Mouse (Mus musculus) thymus, adult 2 months (tissue): ENCODE results near the gene Nckap5. TPM values are rescaled to one million over a fixed set of nuclear protein-coding genes. Genes with fewer than 3 reads are reported as not detected.

Experiments used
- DNase-seq: peaks from one replicate; pipeline ENCODE4 v3.0.0; 2021
- H3K27ac ChIP-seq: fragments of 200-500 bp; 2 replicates; pipeline ENCODE4 v1.5.1; 2012; ENCODE audit warnings: low read length, control low read depth; ENCODE audit not compliant: control insufficient read depth, insufficient read depth
- H3K27me3 ChIP-seq: fragments of 200-500 bp; 2 replicates; pipeline ENCODE4 v1.6.1; 2012; ENCODE audit warnings: mild to moderate bottlenecking, low read length, moderate library complexity, mixed read lengths; ENCODE audit not compliant: control insufficient read depth, insufficient read depth
- H3K36me3 ChIP-seq: fragments of 200-500 bp; 2 replicates; pipeline ENCODE4 v1.6.1; 2012; ENCODE audit warnings: mild to moderate bottlenecking, low read length, moderate library complexity; ENCODE audit not compliant: control insufficient read depth, insufficient read depth
- H3K4me1 ChIP-seq: fragments of 200-500 bp; replicated peaks from 2 replicates; pipeline ENCODE4 v1.6.1; 2012; ENCODE audit warnings: low read length; ENCODE audit not compliant: control insufficient read depth, insufficient read depth
- H3K4me3 ChIP-seq: fragments of 200-500 bp; 2 replicates; pipeline ENCODE4 v1.5.1; 2012; ENCODE audit warnings: mild to moderate bottlenecking, low read length, control low read depth, moderate library complexity; ENCODE audit not compliant: control insufficient read depth, insufficient read depth
- CTCF ChIP-seq: fragments of 200-500 bp; IDR thresholded peaks from 2 replicates; pipeline ENCODE4 v1.5.1; 2012; ENCODE audit warnings: mild to moderate bottlenecking, control low read depth, low read length, moderate library complexity, borderline replicate concordance; ENCODE audit not compliant: control insufficient read depth, poor library complexity, insufficient read depth; ENCODE audit errors: extremely low read depth
- POLR2A ChIP-seq: fragments of 200-500 bp; IDR thresholded peaks from 2 replicates; pipeline ENCODE4 v1.6.1; 2012; ENCODE audit warnings: mild to moderate bottlenecking, low read length, control low read depth, moderate library complexity; ENCODE audit not compliant: control insufficient read depth, poor library complexity, insufficient read depth; ENCODE audit errors: extremely low read depth
- WGBS: fragments of 180-500 bp; shearing (Covaris S2); methylation state at CpG from one replicate; pipeline ENCODE4 v1.1.7; 2018; 5-methylcytosine and 5-hydroxymethylcytosine counted together
- polyA plus RNA-seq: library from polyadenylated mRNA; depleted of rRNA; stranded (reverse); fragments of >200 nt; gene quantifications from 2 replicates; pipeline ENCODE4 v1.2.3, GENCODE M21; 2012

Nckap5 gene
- polyA plus RNA-seq, 1 experiment, result 0.50 TPM

DNA sequence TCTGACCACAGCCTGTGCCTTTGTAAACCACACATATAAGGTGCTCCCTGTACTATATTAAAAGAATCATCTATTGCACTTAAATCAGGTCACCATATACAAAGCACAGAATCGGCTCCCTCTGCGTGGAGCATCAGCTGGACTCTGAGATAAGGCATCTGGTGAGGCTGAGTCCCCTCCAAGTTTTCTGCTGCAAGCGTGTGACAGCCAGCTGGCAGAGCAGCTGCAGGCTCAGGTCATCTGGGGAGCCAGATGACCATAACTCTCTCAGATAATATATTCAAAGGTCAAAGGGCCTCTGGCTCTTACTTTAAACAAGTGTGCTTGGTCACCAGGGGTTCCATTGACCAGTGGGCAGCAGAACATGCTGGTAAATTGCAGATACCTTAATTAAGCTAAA is 233.2 kb downstream of the Nckap5 start:
- no peak overlapping the region for H3K4me3 ChIP-seq

DNA sequence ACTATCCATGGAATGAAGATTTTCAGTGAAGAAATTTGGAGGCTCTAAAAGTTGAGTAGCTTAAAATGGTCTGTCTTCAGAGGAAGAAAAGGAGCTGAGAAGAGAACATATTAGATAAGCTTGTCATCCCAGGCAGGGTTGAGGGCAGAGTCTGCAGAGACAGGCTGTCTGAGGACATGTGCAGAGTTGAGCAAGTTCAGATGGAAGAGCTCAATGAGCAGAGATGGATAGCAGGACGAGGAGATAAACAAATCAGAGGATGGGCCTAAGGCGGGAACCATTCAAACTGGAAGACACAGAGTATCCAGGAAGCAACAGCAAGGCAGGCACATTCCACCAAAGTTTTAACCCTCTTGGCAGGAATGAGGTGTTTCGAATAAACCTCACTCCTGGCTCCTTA is 235.8 kb downstream of the Nckap5 start:
- Histone ChIP-seq H3K36me3 (no peaks in the 10 kb centered on the region), H3K4me3 (no peak overlapping the region), H3K27ac (no peak overlapping the region), H3K4me1 (0 out of 2 replicates have a peak, but pooled peaks cover 2% of the 10 kb centered on the region), H3K27me3 (no peaks in the 10 kb centered on the region)
- 93% methylated on average over 3 of the region's 3 CpGs for WGBS
- TF ChIP-seq POLR2A (no peak), CTCF (no peak)
- DNase-seq, result no peak

More for the DNA sequence above, 233.2 kb downstream of the Nckap5 start:
- Histone ChIP-seq H3K27ac (no peak overlapping the region), H3K4me1 (no peaks in the 10 kb centered on the region), H3K27me3 (no peaks in the 10 kb centered on the region), H3K36me3 (no peaks in the 10 kb centered on the region)
- TF ChIP-seq CTCF (no peak), POLR2A (no peak)
- 77% methylated on average over 3 of the region's 3 CpGs for WGBS
- DNase-seq, result no peak

DNA sequence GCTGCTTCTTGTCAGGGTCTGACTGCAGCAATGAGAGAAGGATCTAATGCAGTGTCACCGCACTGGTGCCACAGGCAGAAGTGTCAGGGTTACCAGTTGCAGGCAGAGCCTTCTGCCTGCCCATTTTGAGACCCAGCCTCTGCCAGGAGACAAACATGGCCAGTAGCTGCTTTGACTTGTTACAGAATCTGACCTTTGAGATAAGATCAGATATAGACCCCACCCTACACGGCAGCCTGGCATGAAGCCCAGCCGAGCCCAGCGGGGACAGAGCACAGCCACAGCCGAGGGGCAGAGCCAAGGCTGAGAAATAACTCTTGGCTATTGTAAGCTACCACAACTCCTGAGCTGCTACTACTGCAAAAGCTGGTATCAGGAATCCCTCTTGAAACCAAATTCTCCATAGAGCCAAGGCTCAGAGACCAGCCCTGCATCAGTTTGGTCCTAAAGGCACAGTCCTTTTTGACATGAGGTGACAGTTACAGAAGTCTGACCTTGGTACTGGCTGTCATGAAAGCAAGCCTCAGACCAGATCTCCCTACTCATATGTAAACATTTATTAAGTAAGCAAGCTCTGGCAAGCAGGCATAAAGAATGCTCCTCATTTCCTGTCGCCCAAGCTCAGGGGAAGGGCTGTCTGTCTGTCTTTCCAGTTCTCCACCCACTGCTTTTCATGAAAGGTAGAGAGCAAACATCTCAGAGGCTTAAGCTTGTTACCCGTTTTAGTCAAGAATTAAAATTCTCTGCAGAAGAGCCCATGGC is 237.4 kb downstream of the Nckap5 start:
- TF ChIP-seq CTCF, result no peak
- TF ChIP-seq POLR2A, result no peak
- 72% methylated on average over 7 of the region's 7 CpGs for WGBS
- Histone ChIP-seq H3K27me3 (no peaks in the 10 kb centered on the region), H3K36me3 (no peaks in the 10 kb centered on the region), H3K4me3 (no peak overlapping the region), H3K4me1 (0 out of 2 replicates have a peak, but pooled peaks cover 2% of the 10 kb centered on the region), H3K27ac (no peak overlapping the region)
- no peak for DNase-seq

DNA sequence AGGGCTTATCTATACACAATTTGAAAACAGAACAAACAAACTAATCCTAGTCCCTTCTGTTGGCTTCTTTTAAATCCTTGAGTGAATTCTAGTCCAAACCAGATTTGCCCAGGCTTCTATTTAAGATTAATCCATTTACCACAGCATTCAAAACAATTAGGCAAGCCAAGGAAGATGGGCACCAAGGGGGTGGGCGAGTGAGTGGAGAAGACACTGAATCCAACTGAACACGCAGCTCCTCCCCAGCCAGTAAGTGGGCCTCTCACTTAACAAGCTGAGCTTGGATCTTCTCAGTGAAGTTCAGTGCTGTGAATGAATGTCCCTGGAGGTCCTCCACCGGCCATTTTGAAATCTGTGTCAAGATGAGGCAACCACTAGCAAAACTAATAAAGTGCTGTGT is 239.7 kb downstream of the Nckap5 start:
- Histone ChIP-seq H3K36me3 (no peaks in the 10 kb centered on the region), H3K27ac (no peak overlapping the region), H3K4me3 (no peak overlapping the region), H3K4me1 (0 out of 2 replicates have a peak, but pooled peaks cover 2% of the 10 kb centered on the region), H3K27me3 (no peaks in the 10 kb centered on the region)
- TF ChIP-seq CTCF, result no peak
- DNase-seq, result no peak
- 93% methylated on average over 3 of the region's 3 CpGs for WGBS

DNA sequence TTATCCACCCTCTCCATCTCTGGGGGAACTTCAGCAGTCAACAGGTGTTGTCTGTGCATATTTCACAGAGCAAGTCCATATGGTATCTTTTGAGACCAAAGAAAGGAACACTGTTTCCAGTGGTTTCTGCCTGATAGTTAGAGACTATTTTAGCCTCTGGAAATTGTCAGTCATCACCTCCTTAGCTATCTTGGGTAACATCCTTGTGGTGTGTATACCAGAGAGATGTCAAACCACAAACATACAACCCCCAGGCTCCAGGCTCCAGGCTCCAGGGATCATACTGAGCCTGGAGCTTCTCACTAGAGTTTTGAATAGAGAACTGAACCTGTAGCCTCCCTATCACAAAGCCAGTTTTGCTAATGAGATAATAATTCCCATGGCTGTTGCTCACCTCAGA is 252.4 kb downstream of the Nckap5 start:
- no peak for TF ChIP-seq CTCF
- TF ChIP-seq POLR2A, result no peak
- DNase-seq, result no peak
- H3K27me3 ChIP-seq, result no peaks in the 10 kb centered on the region
- H3K4me1 ChIP-seq, result no peaks in the 10 kb centered on the region
- H3K4me3 ChIP-seq, result no peak overlapping the region
- H3K36me3 ChIP-seq, result no peaks in the 10 kb centered on the region
- no peak overlapping the region for H3K27ac ChIP-seq

DNA sequence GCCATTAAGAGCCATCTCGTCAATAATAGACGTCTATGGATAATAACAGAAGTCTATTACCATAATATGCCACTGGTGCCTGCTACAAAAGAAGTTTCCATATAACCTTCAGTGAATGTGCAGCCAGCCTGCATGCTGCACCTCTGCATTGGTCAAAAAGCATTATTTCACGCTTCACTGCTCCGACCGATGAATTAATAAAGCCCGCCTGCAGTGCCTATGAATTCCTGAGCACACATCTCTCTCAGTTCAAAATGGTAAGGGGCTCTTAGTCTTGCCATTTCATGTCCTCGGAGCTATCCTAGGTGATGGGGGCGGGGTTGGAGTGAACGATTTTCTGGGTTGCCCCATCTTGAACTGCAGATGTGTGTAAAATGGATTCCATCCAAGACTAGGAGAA is 256.3 kb downstream of the Nckap5 start:
- no peak for DNase-seq
- H3K27me3 ChIP-seq, result no peaks in the 10 kb centered on the region
- no peak overlapping the region for H3K4me3 ChIP-seq
- 95% methylated on average over 9 of the region's 9 CpGs for WGBS
- no peaks in the 10 kb centered on the region for H3K36me3 ChIP-seq
- H3K4me1 ChIP-seq, result no peaks in the 10 kb centered on the region
- no peak overlapping the region for H3K27ac ChIP-seq
- no peak for TF ChIP-seq POLR2A
- TF ChIP-seq CTCF, result no peak

DNA sequence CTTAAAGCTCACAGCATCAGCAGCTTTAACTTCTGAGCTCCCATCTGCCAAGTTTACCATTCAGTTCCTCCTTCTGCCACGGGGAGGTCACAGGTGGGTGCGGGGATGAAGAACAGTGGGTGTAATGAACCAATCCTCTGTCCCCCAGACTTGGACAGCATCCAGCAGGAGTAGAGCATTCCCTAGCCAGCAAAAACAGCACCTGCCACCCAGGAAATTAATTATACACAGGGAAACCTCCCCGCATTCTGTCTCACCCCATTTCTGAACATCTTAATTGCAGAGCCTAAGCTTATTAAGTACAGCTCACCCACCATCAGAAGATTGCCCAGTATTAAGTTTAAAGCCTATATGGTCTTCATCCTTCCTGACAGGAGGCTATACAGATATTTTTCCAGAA is 256.9 kb downstream of the Nckap5 start:
- no peak overlapping the region for H3K27ac ChIP-seq
- no peak overlapping the region for H3K4me3 ChIP-seq
- WGBS, result 63% methylated on average over 3 of the region's 3 CpGs
- H3K27me3 ChIP-seq, result no peaks in the 10 kb centered on the region
- no peaks in the 10 kb centered on the region for H3K4me1 ChIP-seq
- H3K36me3 ChIP-seq, result no peaks in the 10 kb centered on the region
- TF ChIP-seq CTCF (no peak), POLR2A (no peak)
- no peak for DNase-seq
